Mouse (Mus musculus) spleen, adult 2 months (tissue): Measurements from ENCODE around the gene Galnt14.

Source experiments
- CTCF ChIP-seq: fragments of 200-500 bp; IDR thresholded peaks from 2 replicates; pipeline ENCODE4 v1.5.1; 2011; ENCODE audit warnings: mild to moderate bottlenecking, inconsistent platforms; ENCODE audit not compliant: insufficient read depth, insufficient read length, insufficient replicate concordance; ENCODE audit errors: extremely low read depth
- POLR2A ChIP-seq: fragments of 200-500 bp; IDR thresholded peaks from 2 replicates; pipeline ENCODE4 v1.6.1; 2011; ENCODE audit warnings: low read depth, low read length, inconsistent platforms

- no peak for TF ChIP-seq CTCF
- no peak for TF ChIP-seq POLR2A
These were observed 68.6 kb downstream of the Galnt14 start for GRCm38 (mm10) chr17:73641676-73642075.
